Mouse (Mus musculus) midbrain, embryonic 16.5 days (tissue): ENCODE results near the gene Abcd2. TPM values are rescaled to one million over a fixed set of nuclear protein-coding genes. Genes with fewer than 3 reads are reported as not detected.

Experiments
- ATAC-seq: fragments of 200-750 bp; cut with Nextera tagmentation; 2 replicates; pipeline ENCODE4 v1.8.0; 2017; ENCODE audit warnings: moderate TSS enrichment
- H3K27ac ChIP-seq: fragments of 300-500 bp; sonication (generic); 2 replicates; pipeline ENCODE4 v1.5.1; 2014; ENCODE audit warnings: mild to moderate bottlenecking, low read length, mixed read lengths
- H3K27me3 ChIP-seq: fragments of 300-500 bp; sonication (generic); 2 replicates; pipeline ENCODE4 v1.6.1; 2014; ENCODE audit warnings: low read depth, low read length, mixed read lengths; ENCODE audit not compliant: control insufficient read depth, insufficient read depth
- H3K36me3 ChIP-seq: fragments of 300-500 bp; sonication (generic); 2 replicates; pipeline ENCODE4 v1.6.1; 2014; ENCODE audit warnings: mild to moderate bottlenecking, low read length, moderate library complexity, mixed read lengths; ENCODE audit not compliant: control insufficient read depth, insufficient read depth
- H3K4me1 ChIP-seq: fragments of 300-500 bp; sonication (generic); 2 replicates; pipeline ENCODE4 v1.6.1; 2014; ENCODE audit warnings: mild to moderate bottlenecking, low read length, mixed read lengths; ENCODE audit not compliant: control insufficient read depth, insufficient read depth
- H3K4me2 ChIP-seq: fragments of 300-500 bp; sonication (generic); 2 replicates; pipeline ENCODE4 v1.6.1; 2014; ENCODE audit warnings: mild to moderate bottlenecking, low read length, mixed read lengths
- H3K4me3 ChIP-seq: fragments of 300-500 bp; sonication (generic); 2 replicates; pipeline ENCODE4 v1.5.1; 2014; ENCODE audit warnings: low read depth, mild to moderate bottlenecking, low read length, moderate library complexity, mixed read lengths
- H3K9ac ChIP-seq: fragments of 300-500 bp; sonication (generic); 2 replicates; pipeline ENCODE4 v1.6.1; 2014; ENCODE audit warnings: low read depth, low read length, mixed read lengths
- H3K9me3 ChIP-seq: fragments of 300-500 bp; sonication (generic); replicated peaks from 2 replicates; pipeline ENCODE4 v1.6.1; 2014; ENCODE audit warnings: mild to moderate bottlenecking, low read length, mixed read lengths; ENCODE audit not compliant: control insufficient read depth, poor library complexity, severe bottlenecking
- WGBS: fragments of 180-500 bp; shearing (Covaris S2); extraction: QIAGEN DNeasy Blood & Tissue Kit; methylation state at CpG from one replicate; pipeline ENCODE4 v1.1.7; 2014; 5-methylcytosine and 5-hydroxymethylcytosine counted together
- polyA plus RNA-seq: library from polyadenylated mRNA; unstranded; fragments of >200 nt; fragmentation: Nextera tagmentation; extraction: Ambion mirVana; gene quantifications from 2 replicates; pipeline ENCODE4 v1.2.1, GENCODE M21; 2015

Abcd2 gene
- 6.2 TPM in 2 replicates for polyA plus RNA-seq

DNA sequence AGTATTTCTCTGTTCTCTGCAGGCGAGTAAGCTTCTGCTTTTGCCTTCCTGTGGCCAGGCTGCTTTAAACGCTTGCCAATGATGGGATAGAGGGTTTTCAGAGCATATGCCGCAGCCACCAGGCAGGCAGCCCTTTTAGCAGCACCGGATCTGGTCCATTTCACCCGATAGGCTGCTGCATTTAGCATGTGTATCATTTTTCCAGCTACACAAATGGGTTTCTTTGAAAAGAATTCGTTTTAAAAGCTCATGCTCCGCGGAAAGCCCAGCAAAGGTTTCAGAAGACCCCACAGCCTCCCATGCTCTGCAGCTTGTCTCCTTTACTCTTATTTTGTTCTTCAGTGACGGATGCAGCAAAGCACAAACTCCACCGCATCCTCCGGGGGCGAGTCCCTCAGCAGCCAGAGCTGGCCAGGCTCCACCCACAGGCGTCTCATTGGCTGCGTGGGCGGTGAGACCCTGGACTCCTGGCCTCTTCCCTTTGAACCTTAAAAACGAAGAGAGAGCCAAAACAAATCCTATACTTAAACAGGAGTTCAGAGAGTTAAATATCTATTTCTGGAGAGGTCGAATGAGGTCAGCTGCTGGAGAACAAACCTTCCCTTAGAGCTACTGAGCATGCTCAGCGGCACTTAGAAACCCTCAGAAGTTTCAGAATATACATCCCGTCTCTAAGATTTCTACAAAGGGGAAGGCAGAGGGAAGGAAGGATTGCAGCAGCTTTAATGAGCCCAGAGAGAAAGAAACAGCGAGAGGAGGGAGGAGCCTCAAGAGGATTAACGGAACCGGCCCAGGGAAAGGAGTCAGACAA, at the start of gene Abcd2:
Gene Abcd2, minus strand, starts transcription at position 388 of the 811 bp plus-strand sequence.
- 0% methylated on average over 22 of the region's 22 CpGs for WGBS
- Histone ChIP-seq H3K36me3 (no peaks in the 10 kb centered on the region), H3K27me3 (no peaks in the 10 kb centered on the region), H3K4me3 (peak within 1 kb of the TSS; percentile 50), H3K4me1 (peaks cover 9% of the 10 kb centered on the region), H3K27ac (peak within 1 kb of the TSS; percentile 73), H3K4me2 (peak within 1 kb of the TSS; percentile 72), H3K9me3 (no peaks in the 10 kb centered on the region), H3K9ac (peak within 1 kb of the TSS; percentile 47)
- peak; percentile 95 for ATAC-seq

DNA sequence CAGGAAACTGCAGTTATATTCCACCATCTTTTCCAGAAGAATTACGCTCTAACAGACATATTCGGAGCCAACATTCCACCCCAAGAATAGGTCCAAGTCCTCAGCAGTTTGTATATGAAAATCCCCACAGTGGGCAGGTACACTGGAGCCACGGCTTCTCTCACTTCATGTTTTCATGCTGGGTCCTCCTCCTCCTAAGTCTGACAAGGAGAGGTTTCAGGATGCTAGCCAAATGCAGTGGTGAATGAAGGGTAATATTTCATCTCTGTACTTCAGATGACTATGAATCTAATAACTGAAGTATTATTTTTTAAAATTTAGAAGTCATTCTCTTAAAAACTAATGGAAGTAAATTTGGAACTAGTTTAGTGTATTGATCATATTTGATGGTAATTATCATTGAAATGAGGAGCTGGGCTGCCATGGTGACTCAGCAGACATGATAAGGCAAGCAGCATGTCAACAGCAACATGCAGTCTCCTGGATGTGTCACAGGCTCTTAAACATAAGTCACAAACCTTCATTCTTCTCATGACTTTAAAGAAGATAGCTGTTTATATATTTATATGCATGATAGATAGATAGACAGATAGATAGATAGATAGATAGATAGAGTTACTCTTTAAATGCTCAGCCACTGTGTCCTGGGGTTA, 49.2 kb upstream of the Abcd2 start:
- Histone ChIP-seq H3K9ac (no peak overlapping the region), H3K9me3 (no peaks in the 10 kb centered on the region), H3K4me1 (no peaks in the 10 kb centered on the region), H3K27me3 (no peaks in the 10 kb centered on the region), H3K27ac (no peak overlapping the region), H3K4me3 (no peak overlapping the region), H3K36me3 (no peaks in the 10 kb centered on the region), H3K4me2 (no peak overlapping the region)
- no peak for ATAC-seq
- 90% methylated on average over 3 of the region's 3 CpGs for WGBS

DNA sequence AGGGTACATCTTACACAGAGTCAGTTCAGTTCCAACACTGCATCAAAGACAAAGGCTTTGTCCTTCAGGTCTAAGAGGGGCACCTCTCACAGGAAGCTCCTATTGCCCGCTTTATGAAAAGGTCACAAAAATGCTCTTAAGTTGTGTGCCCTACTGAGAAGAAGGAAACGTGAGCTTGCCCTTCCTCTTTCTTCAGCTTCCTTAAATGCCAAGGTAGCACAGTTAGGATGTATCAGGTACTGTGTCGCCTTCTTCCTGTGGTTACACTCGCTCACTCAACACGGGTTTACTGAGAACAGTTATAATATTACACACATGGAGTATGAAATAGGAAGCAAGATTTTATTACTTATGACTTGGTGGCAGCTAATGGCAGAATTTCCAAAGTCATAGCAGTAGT, 45.7 kb upstream of the Abcd2 start:
- H3K27ac ChIP-seq = no peak overlapping the region
- H3K4me2 ChIP-seq = no peak overlapping the region
- no peaks in the 10 kb centered on the region for H3K27me3 ChIP-seq
- no peak overlapping the region for H3K4me3 ChIP-seq
- no peak overlapping the region for H3K9ac ChIP-seq
- 87% methylated on average over 5 of the region's 5 CpGs for WGBS
- no peaks in the 10 kb centered on the region for H3K36me3 ChIP-seq
- ATAC-seq = no peak
- no peaks in the 10 kb centered on the region for H3K9me3 ChIP-seq
- H3K4me1 ChIP-seq = no peaks in the 10 kb centered on the region

DNA sequence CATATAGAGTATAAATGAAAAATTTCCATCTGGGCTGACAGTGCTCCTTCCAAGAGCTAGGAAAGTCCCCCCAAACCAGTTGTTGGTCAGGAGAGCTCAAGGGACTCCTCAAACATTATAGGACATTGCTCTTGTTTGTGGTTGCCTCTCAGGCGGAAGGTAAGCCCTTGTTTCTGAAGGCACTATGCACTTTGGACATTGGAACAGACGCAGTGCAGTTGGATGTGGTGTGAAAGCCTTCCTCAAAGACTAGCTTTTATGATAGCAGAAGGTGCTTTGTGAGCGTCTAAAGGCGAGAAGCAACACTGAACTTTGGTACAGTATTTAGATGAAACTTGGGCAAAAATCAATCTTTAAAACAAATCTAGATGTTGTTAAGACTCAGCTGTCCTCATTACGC, 14.9 kb upstream of the Abcd2 start:
- H3K27ac ChIP-seq = no peak overlapping the region
- no peak for ATAC-seq

DNA sequence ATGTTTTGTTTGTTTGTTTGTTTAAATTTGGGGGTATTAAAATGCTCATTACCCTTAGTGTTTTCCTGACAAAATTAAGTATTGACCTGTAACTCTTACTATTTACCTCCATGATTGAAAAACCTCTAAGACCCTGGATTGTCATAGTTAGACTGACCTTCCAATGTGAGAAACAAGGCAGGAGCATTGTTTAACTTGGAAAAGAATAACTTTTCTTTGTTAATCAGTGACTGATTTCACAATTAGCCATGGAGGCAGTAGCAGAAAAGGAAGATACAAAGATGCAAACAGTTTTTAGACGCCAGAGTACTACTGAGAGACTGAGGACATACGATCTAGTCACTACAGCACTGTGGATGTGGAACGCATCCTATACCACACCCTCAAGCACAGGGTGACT, 11.9 kb upstream of the Abcd2 start:
- Histone ChIP-seq H3K27me3 (no peaks in the 10 kb centered on the region), H3K4me2 (no peak overlapping the region), H3K9ac (no peak overlapping the region), H3K27ac (no peak overlapping the region), H3K36me3 (no peaks in the 10 kb centered on the region), H3K4me1 (no peaks in the 10 kb centered on the region), H3K9me3 (no peaks in the 10 kb centered on the region), H3K4me3 (no peak overlapping the region)
- no peak for ATAC-seq
- 88% methylated on average over 3 of the region's 3 CpGs for WGBS

More for the DNA sequence above, 14.9 kb upstream of the Abcd2 start:
- no peaks in the 10 kb centered on the region for H3K36me3 ChIP-seq
- no peak overlapping the region for H3K4me3 ChIP-seq
- H3K9me3 ChIP-seq = no peaks in the 10 kb centered on the region
- H3K4me1 ChIP-seq = no peaks in the 10 kb centered on the region
- H3K9ac ChIP-seq = no peak overlapping the region
- H3K4me2 ChIP-seq = no peak overlapping the region
- H3K27me3 ChIP-seq = no peaks in the 10 kb centered on the region
- WGBS = 92% methylated on average over 5 of the region's 5 CpGs

DNA sequence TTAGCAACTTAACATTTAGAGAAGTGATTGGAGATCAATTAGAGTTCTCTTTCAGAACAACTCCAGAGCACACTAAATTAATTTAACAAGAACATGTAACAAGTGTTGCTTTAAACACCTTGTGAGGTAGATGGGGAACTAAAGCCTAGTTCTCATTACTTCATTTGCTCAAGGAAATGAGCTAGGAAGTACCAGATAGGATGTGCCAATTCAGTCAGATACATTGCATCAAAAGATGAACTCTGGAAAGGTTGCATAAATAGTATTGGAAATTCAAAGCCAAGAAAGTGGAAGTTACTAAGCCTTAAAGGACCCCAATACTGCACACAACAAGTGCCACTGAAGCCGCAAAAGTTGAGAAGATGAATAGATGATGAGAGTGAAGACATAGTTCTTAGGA, 10.9 kb upstream of the Abcd2 start:
- ATAC-seq = no peak

DNA sequence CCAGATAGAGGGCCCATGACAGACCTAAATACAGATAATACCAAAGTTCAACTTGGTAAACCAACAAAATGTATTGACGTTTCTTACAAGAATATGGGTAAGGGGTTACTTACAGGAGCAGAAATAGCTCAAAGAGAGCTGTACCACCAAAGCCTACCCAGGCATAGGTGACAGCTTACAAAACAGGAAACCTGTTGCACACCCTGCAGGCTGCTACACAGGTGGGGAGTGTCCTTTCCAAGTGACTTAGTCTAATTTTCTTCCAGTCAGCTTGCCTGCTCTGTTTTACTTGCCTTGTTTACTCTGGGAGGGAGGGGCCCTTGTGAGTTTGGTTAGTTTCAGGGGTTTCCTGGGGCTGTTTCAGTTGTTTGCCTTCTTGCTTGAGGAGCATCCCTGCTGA, 9.2 kb upstream of the Abcd2 start:
- no peaks in the 10 kb centered on the region for H3K4me1 ChIP-seq
- 89% methylated on average over 1 of the region's 1 CpGs for WGBS
- H3K9ac ChIP-seq = no peak overlapping the region
- no peaks in the 10 kb centered on the region for H3K27me3 ChIP-seq
- H3K4me3 ChIP-seq = no peak overlapping the region
- no peak for ATAC-seq
- H3K36me3 ChIP-seq = no peaks in the 10 kb centered on the region
- H3K4me2 ChIP-seq = no peak overlapping the region
- H3K27ac ChIP-seq = no peak overlapping the region
- no peaks in the 10 kb centered on the region for H3K9me3 ChIP-seq

More for the DNA sequence above, 10.9 kb upstream of the Abcd2 start:
- H3K36me3 ChIP-seq = no peaks in the 10 kb centered on the region
- H3K4me1 ChIP-seq = no peaks in the 10 kb centered on the region
- H3K4me2 ChIP-seq = no peak overlapping the region
- H3K27ac ChIP-seq = no peak overlapping the region
- H3K9me3 ChIP-seq = no peaks in the 10 kb centered on the region
- no peak overlapping the region for H3K9ac ChIP-seq
- WGBS = 91% methylated on average over 1 of the region's 1 CpGs
- H3K27me3 ChIP-seq = no peaks in the 10 kb centered on the region
- no peak overlapping the region for H3K4me3 ChIP-seq

DNA sequence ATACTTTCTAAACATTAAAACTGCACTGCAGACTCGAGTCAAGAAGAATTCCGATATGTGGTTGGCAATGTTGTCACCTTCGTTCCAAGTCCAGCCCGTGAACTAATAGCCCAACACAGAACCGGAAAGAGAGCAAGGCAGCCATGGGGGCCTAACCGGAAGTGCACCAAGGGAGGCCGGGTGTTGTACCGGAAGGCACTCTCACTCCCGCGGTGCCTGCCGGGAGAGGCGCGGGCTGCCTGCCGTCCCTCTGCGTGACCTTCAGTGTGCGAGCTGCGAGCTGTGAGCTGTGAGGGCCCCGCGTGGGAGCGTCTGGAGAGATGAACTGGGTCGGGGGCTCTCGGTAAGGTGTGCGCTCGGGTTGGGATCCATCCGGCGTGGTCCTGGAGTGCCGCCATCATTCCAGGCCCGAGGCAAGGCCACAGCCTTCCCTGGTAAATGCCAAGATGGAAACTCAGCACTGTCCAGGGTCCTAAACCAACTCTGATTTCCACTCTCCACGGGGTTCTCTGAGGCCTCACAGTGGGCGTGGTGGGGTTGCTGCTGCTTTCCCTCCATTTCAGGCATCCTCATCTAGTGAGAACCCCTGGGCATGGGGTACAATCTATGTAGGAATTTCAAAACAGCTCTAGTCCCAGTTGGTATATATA, 7.8 kb upstream of the Abcd2 start, which contains the start of gene CN725425:
Gene CN725425, plus strand, starts transcription at position 239 of the 650 bp plus-strand sequence.
- Histone ChIP-seq H3K27ac (no peak within 1 kb of the TSS), H3K4me1 (no peaks in the 10 kb centered on the region), H3K9me3 (no peaks in the 10 kb centered on the region), H3K27me3 (no peaks in the 10 kb centered on the region), H3K36me3 (no peaks in the 10 kb centered on the region), H3K9ac (no peak within 1 kb of the TSS), H3K4me2 (no peak within 1 kb of the TSS), H3K4me3 (no peak within 1 kb of the TSS)
- WGBS = 96% methylated on average over 30 of the region's 30 CpGs
- ATAC-seq = no peak

DNA sequence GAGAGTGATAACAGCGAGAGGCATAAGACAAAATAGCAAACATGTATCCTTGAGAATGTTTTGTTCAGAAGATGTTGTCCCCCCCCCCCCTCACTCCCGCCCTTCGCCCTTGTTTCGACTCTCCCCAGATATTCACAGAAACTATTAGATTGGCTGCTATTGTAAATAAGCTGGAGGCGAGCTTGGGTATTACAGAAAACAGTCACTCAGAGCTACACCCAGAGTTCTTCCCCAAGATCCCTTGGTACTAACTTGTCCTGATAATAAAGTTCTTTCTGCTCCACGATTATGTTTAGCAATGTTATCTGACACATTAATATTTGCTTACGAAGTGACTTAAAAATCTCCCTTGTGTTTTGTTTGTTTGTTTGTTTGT, 612 bp upstream of the Abcd2 start:
- Histone ChIP-seq H3K9ac (peak overlapping the region; percentile 43), H3K27me3 (no peaks in the 10 kb centered on the region), H3K4me2 (peak overlapping the region; percentile 72), H3K4me3 (peak overlapping the region; percentile 50), H3K9me3 (no peaks in the 10 kb centered on the region), H3K27ac (peak overlapping the region; percentile 73), H3K36me3 (no peaks in the 10 kb centered on the region), H3K4me1 (peaks cover 9% of the 10 kb centered on the region)
- ATAC-seq = peak; percentile 59; the same call in 1 of the 2 replicates
- 8% methylated on average over 7 of the region's 7 CpGs for WGBS
